Mouse (Mus musculus): ENCODE measurements around the gene Crim1. TPM values are rescaled to one million over a fixed set of nuclear protein-coding genes. Genes with fewer than 3 reads are reported as not detected.

Crim1 gene
- polyA plus RNA-seq, 1 experiment from 2014 or later, result 7.2 TPM

DNA sequence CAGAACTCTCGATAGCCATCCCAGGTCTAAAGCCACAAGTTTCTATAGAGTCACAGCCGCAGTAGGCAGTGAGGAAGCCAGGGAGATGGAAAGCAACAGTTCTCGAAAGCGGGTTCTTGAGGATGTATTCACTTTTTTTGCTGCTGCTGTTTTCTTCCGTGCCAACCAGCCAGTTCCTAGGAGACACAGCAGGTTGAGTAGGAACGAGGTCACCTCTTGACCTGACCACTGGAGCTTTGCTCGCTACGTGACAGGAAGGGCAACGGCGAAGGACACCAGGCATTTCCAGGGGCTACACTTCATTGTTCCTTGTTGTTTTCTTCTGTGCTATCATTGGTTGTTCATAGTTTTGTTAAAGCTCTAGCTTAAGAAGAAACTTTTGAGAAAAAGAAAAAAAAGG is 174.7 kb downstream of the Crim1 start:
- Histone ChIP-seq H3K27ac (replicated peaks; ENCODE audit: low read depth, low read length) (no peak overlapping the region), H3K9me3 (ENCODE audit: control insufficient read depth, low read length) (no peaks in the 10 kb centered on the region), H3K36me3 (ENCODE audit: control insufficient read depth, insufficient read depth, low read length) (peaks cover 48% of the 10 kb centered on the region), H3K4me1 (ENCODE audit: control insufficient read depth, insufficient read depth, low read length) (no peaks in the 10 kb centered on the region), H3K9ac (ENCODE audit: low read depth, low read length) (no peak overlapping the region), H3K4me2 (ENCODE audit: low read depth, low read length) (no peak overlapping the region), H3K27me3 (replicated peaks; ENCODE audit: control insufficient read depth, insufficient read depth, low read length) (no peaks in the 10 kb centered on the region), H3K4me3 (ENCODE audit: low read depth, low read length) (no peak overlapping the region)
- DNase-seq (ENCODE audit: low spot score), result no peak
- ATAC-seq (ENCODE audit: low read depth), result no peak
- 65% methylated on average over 10 of the region's 10 CpGs for WGBS

DNA sequence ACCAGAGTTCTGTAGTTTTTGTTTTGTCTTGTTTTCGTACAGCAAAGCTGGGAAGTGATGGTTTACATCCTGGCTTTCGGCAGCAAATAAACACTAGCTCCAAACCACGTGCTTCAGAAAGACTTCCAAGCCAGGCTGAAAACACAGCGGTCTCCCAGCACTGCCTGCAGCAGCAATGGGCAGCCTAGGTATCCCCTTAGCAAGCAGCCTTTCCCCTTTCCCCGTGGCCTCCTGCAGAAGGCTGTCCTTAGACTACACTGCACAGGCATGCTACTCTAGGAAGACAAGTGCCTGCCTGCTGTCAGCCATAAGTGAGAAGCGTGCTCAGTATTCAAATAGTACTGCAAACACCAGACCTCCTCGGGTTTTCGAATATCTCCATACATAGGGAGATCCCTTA is 176.5 kb downstream of the Crim1 start:
- H3K9ac ChIP-seq (ENCODE audit: low read depth, low read length), result no peak overlapping the region
- peaks cover 46% of the 10 kb centered on the region for H3K36me3 ChIP-seq (ENCODE audit: control insufficient read depth, insufficient read depth, low read length)
- no peaks in the 10 kb centered on the region for H3K4me1 ChIP-seq (ENCODE audit: control insufficient read depth, insufficient read depth, low read length)
- no peaks in the 10 kb centered on the region for H3K9me3 ChIP-seq (ENCODE audit: control insufficient read depth, low read length)
- no peak overlapping the region for H3K4me3 ChIP-seq (ENCODE audit: low read depth, low read length)
- H3K27me3 ChIP-seq (replicated peaks; ENCODE audit: control insufficient read depth, insufficient read depth, low read length), result no peaks in the 10 kb centered on the region
- H3K4me2 ChIP-seq (ENCODE audit: low read depth, low read length), result no peak overlapping the region
- no peak overlapping the region for H3K27ac ChIP-seq (replicated peaks; ENCODE audit: low read depth, low read length)
- 71% methylated on average over 8 of the region's 8 CpGs for WGBS
- ATAC-seq (ENCODE audit: low read depth) (no peak), DNase-seq (ENCODE audit: low spot score) (no peak)

GRCm38 (mm10) chr17:78379079-78379729 is 179.2 kb downstream of the Crim1 start:
- Histone ChIP-seq H3K4me2 (ENCODE audit: low read depth, low read length) (no peak overlapping the region), H3K4me1 (ENCODE audit: control insufficient read depth, insufficient read depth, low read length) (no peaks in the 10 kb centered on the region), H3K9me3 (ENCODE audit: control insufficient read depth, low read length) (no peaks in the 10 kb centered on the region), H3K27ac (replicated peaks; ENCODE audit: low read depth, low read length) (no peak overlapping the region), H3K27me3 (replicated peaks; ENCODE audit: control insufficient read depth, insufficient read depth, low read length) (no peaks in the 10 kb centered on the region), H3K36me3 (ENCODE audit: control insufficient read depth, insufficient read depth, low read length) (peaks cover 28% of the 10 kb centered on the region), H3K4me3 (ENCODE audit: low read depth, low read length) (no peak overlapping the region), H3K9ac (ENCODE audit: low read depth, low read length) (no peak overlapping the region)
- ATAC-seq (ENCODE audit: low read depth), result no peak
- no peak for DNase-seq (ENCODE audit: low spot score)
- WGBS, result 84% methylated on average over 8 of the region's 8 CpGs

- no peaks in the 10 kb centered on the region for H3K4me1 ChIP-seq (ENCODE audit: control insufficient read depth, insufficient read depth, low read length)
- no peaks in the 10 kb centered on the region for H3K27me3 ChIP-seq (replicated peaks; ENCODE audit: control insufficient read depth, insufficient read depth, low read length)
- DNase-seq (ENCODE audit: low spot score) (no peak), ATAC-seq (ENCODE audit: low read depth) (no peak; the same call in 1 of the 2 replicates)
- H3K4me2 ChIP-seq (ENCODE audit: low read depth, low read length), result no peak overlapping the region
- WGBS, result 77% methylated on average over 11 of the region's 11 CpGs
- no peaks in the 10 kb centered on the region for H3K9me3 ChIP-seq (ENCODE audit: control insufficient read depth, low read length)
- no peak overlapping the region for H3K4me3 ChIP-seq (ENCODE audit: low read depth, low read length)
- no peak overlapping the region for H3K27ac ChIP-seq (replicated peaks; ENCODE audit: low read depth, low read length)
- H3K36me3 ChIP-seq (ENCODE audit: control insufficient read depth, insufficient read depth, low read length), result peaks cover 24% of the 10 kb centered on the region
- no peak overlapping the region for H3K9ac ChIP-seq (ENCODE audit: low read depth, low read length)
Observed at GRCm38 (mm10) chr17:78379730-78380245, 179.7 kb downstream of the Crim1 start.

GRCm38 (mm10) chr17:78382321-78382720 is 182.3 kb downstream of the Crim1 start:
- Histone ChIP-seq H3K36me3 (ENCODE audit: control insufficient read depth, insufficient read depth, low read length) (peaks cover 19% of the 10 kb centered on the region), H3K4me3 (ENCODE audit: low read depth, low read length) (no peak overlapping the region), H3K9me3 (ENCODE audit: control insufficient read depth, low read length) (no peaks in the 10 kb centered on the region), H3K4me2 (ENCODE audit: low read depth, low read length) (no peak overlapping the region), H3K4me1 (ENCODE audit: control insufficient read depth, insufficient read depth, low read length) (no peaks in the 10 kb centered on the region), H3K27me3 (replicated peaks; ENCODE audit: control insufficient read depth, insufficient read depth, low read length) (no peaks in the 10 kb centered on the region), H3K9ac (ENCODE audit: low read depth, low read length) (no peak overlapping the region), H3K27ac (replicated peaks; ENCODE audit: low read depth, low read length) (no peak overlapping the region)
- DNase-seq (ENCODE audit: low spot score), result no peak
- no peak for ATAC-seq (ENCODE audit: low read depth)
- 85% methylated on average over 3 of the region's 3 CpGs for WGBS

DNA sequence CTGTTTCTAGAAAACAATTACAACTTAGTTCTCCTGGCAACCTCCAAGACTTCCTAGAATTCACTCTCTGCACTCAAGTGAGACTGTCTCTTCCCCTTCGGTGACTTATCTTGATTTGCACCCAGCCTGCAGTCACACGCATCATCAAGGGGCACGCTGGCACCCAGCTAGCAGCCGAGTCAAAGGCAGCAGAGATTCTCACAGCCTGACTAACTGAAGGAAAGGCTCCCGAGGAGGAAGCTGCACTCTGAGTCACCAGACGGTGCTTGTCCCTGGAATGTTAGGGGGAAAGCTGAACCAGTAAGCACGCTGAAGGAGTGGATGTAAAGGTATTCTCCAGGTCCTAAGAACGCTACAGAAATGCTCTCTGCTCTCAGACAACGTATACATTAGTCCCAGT is 187.6 kb downstream of the Crim1 start:
- no peaks in the 10 kb centered on the region for H3K4me1 ChIP-seq (ENCODE audit: control insufficient read depth, insufficient read depth, low read length)
- H3K27ac ChIP-seq (replicated peaks; ENCODE audit: low read depth, low read length), result no peak overlapping the region
- no peaks in the 10 kb centered on the region for H3K27me3 ChIP-seq (replicated peaks; ENCODE audit: control insufficient read depth, insufficient read depth, low read length)
- DNase-seq (ENCODE audit: low spot score), result no peak
- no peaks in the 10 kb centered on the region for H3K9me3 ChIP-seq (ENCODE audit: control insufficient read depth, low read length)
- no peak overlapping the region for H3K4me2 ChIP-seq (ENCODE audit: low read depth, low read length)
- H3K4me3 ChIP-seq (ENCODE audit: low read depth, low read length), result no peak overlapping the region
- ATAC-seq (ENCODE audit: low read depth), result no peak
- H3K9ac ChIP-seq (ENCODE audit: low read depth, low read length), result no peak overlapping the region
- 74% methylated on average over 9 of the region's 9 CpGs for WGBS
- peaks cover 10% of the 10 kb centered on the region; the same call in 1 of the 2 replicates for H3K36me3 ChIP-seq (ENCODE audit: control insufficient read depth, insufficient read depth, low read length)

DNA sequence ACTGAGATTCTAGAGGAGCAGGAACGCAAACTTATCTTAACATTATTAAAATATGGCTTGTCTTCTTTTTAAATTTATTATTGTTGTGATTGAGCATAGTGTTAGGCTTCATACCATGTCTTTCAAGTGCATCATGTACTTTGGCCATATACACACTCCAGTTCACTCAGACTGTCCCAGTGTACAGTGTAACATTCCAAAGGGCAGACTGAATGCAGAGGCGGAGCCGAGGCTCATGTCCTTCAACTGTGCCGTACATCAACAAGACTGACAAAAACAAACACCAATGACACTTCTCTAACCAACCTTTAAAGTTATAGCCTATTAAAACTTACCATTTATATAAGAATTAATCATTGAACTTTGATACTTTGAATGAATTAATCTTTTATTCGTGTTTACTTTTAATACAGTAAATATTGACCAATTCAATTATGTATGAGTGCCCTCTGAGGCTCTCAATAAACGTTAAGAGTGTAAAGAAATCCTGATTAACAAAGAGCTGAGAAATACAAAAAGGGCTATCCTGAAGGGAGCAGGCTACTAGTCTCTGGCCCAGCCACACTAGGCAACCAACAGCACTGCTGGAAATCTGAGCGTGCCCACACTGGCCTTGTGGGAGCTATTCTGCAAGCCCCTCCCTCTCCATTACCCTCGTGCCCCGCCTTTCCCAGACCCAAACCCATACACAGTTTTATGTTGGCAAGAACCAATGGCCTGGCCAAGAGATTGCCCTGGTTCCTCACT is 188.2 kb downstream of the Crim1 start:
- no peaks in the 10 kb centered on the region for H3K27me3 ChIP-seq (replicated peaks; ENCODE audit: control insufficient read depth, insufficient read depth, low read length)
- no peaks in the 10 kb centered on the region for H3K4me1 ChIP-seq (ENCODE audit: control insufficient read depth, insufficient read depth, low read length)
- H3K4me2 ChIP-seq (ENCODE audit: low read depth, low read length), result no peak overlapping the region
- ATAC-seq (ENCODE audit: low read depth) (no peak), DNase-seq (ENCODE audit: low spot score) (no peak)
- 0 out of 2 replicates have a peak, but pooled peaks cover 10% of the 10 kb centered on the region for H3K36me3 ChIP-seq (ENCODE audit: control insufficient read depth, insufficient read depth, low read length)
- 79% methylated on average over 9 of the region's 9 CpGs for WGBS
- H3K4me3 ChIP-seq (ENCODE audit: low read depth, low read length), result no peak overlapping the region
- no peak overlapping the region for H3K27ac ChIP-seq (replicated peaks; ENCODE audit: low read depth, low read length)
- no peaks in the 10 kb centered on the region for H3K9me3 ChIP-seq (ENCODE audit: control insufficient read depth, low read length)
- H3K9ac ChIP-seq (ENCODE audit: low read depth, low read length), result no peak overlapping the region

GRCm38 (mm10) chr17:78389573-78389972 is 189.5 kb downstream of the Crim1 start:
- H3K4me3 ChIP-seq (ENCODE audit: low read depth, low read length), result no peak overlapping the region
- 0 out of 2 replicates have a peak, but pooled peaks cover 10% of the 10 kb centered on the region for H3K36me3 ChIP-seq (ENCODE audit: control insufficient read depth, insufficient read depth, low read length)
- 99% methylated on average over 5 of the region's 5 CpGs for WGBS
- ATAC-seq (ENCODE audit: low read depth) (no peak), DNase-seq (ENCODE audit: low spot score) (no peak)
- no peak overlapping the region for H3K4me2 ChIP-seq (ENCODE audit: low read depth, low read length)
- no peak overlapping the region for H3K27ac ChIP-seq (replicated peaks; ENCODE audit: low read depth, low read length)
- H3K9me3 ChIP-seq (ENCODE audit: control insufficient read depth, low read length), result no peaks in the 10 kb centered on the region
- no peaks in the 10 kb centered on the region for H3K27me3 ChIP-seq (replicated peaks; ENCODE audit: control insufficient read depth, insufficient read depth, low read length)
- H3K4me1 ChIP-seq (ENCODE audit: control insufficient read depth, insufficient read depth, low read length), result no peaks in the 10 kb centered on the region
- no peak overlapping the region for H3K9ac ChIP-seq (ENCODE audit: low read depth, low read length)

All from embryonic facial prominence, embryonic 14.5 days (tissue).